Mouse (Mus musculus) induced T-regulatory cell, adult 2 months (primary cell): ENCODE measurements around the gene Nav1.

ENCODE experiments used
- DNase-seq: peaks from one replicate; pipeline ENCODE4 v3.0.0-alpha.2; 2012; ENCODE audit warnings: low read depth

Nav1 gene

GRCm38 (mm10) chr1:135615715-135616641 lies 8.9 kb upstream of the Nav1 start:
- DNase-seq: peak; percentile 35

- no peak for DNase-seq
Observed at GRCm38 (mm10) chr1:135609621-135610020, 2.5 kb upstream of the Nav1 start.

- no peak for DNase-seq
Observed at GRCm38 (mm10) chr1:135606355-135607015, 610 bp downstream of the Nav1 start.

GRCm38 (mm10) chr1:135605530-135605929 lies 1.6 kb downstream of the Nav1 start:
- DNase-seq: no peak

DNA sequence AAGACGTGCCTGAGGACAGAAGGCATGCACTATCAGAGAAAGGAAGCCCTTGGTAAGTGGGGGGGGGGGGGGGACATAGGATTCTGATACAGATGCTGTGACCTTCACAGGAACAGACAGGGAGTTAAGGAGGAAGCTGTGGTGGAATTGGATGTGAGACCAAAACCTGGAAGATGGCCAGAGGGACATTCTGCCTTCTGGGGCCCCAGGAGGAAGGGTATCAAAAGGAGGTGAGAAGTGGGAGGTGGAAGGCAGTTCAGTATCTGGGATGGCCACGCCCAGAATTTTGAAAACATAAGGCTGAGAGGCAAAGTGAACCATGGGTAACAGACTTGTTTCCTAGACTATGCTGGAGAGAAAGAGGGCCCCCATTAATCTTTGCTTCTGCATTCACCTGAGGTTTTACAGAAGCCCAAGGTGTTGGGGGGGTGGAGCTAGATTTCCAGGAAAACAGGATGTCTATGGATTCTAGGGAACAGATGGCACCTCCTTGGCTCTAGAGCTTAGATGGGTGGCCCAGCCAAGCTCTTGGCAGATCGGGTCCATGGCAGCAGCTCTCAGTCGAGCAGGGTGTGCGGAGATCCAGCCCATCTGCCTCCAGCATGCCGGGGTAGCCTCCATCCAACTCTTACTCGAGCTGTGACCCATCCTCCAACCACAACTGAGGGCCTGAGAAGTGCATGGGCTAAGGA lies 2.6 kb downstream of the Nav1 start:
- DNase-seq: no peak

DNA sequence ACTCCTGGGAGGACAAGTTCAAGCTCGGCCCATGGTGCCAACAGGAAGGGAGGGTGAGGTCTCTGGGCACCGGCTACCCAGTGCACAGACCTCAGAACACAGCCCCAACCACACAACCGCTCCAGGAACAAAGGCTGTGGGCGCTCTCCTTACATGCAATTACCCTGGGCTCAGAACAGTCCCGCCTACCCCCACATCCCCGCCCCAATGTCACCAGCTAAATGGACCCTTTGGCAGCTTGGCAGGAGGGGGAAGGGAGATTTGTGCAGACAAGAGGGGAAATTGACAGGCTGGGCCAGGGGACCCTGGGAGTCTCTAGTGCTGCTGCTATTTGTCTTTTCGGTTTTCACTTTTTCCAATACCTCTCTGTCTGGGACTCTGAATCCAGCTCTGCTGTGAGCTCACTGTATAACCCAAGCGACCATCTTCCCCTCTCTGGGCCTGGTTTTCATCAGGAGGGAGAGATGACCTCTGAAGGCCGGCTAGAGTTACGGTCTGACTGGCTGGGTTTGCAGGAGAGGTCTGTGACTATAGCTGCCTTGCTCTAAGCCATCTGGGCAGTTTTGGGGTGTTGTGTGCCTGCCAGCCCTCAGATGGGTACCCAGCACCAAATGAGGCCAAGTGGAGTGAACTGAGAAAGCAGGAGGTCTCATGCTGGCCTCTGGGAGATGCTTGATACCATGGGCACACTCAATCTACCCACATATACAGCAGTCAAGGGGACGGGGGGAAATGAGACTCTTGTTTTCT lies 3.8 kb downstream of the Nav1 start:
- DNase-seq: no peak

GRCm38 (mm10) chr1:135600023-135601005 lies 6.8 kb downstream of the Nav1 start:
- no peak for DNase-seq

DNA sequence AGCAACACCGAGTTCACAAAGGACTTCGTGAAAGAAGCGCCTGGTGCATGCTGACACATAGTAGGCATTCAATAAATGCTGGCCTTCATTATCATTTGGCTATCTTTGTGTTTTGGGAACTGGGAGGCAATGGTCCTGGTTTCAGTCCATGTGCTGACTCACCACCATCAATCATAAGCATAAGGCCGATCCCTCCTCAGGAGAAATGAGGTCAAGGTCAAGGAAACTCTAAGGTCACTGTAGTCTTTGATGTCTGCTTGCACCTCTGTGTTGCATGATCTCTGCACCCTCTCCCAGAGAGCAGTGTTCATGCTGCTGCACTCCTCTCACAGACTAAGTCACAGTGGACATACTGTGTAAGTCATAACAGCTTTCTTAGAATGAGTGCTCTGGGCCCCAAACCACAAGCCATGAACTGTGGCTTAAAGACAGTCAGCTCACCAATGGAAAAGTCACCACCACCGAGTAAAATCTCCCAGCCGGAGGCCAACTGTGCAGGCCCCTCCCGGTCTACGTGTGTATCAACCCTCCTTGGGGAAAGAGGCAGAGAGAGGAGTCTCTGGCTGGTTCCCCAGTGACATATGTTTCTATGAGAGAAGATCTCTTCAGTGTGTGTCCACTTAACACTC lies 8.7 kb downstream of the Nav1 start:
- DNase-seq: peak; percentile 28

DNA sequence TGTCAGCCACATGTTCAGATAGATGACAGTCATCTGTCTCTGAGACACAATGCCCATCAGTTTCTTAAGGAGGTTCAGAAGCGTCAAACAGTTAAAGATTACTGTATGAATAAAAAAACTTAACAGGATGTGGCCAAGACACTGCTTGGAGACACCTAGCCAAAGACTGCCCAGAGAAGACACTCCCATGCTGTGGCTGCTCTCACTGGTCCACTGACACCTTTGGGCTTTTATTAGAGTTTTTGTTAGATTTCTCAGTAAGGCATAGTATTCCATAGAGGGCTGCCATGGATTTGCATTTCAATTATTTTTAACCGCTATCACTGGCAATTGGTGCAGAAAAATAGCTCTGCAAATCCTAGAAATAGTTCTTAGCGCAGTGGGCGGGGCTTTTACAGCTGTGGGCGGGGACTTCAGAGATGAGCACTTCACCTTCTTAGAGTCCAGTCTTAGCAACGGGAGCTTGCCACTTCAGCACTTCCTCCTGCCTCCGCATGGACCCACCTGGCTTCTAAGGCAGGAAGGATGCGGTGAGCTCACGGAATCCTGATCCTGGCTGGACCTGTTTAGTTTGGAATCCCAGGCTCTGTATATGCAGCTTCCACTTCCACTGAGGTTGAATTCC lies 12.7 kb downstream of the Nav1 start:
- DNase-seq: peak; percentile 30

GRCm38 (mm10) chr1:135593560-135594278 lies 13.4 kb downstream of the Nav1 start:
- no peak for DNase-seq

- no peak for DNase-seq
Observed at GRCm38 (mm10) chr1:135590776-135591175, 16.3 kb downstream of the Nav1 start.

- no peak for DNase-seq
Observed at GRCm38 (mm10) chr1:135588973-135589372, 18.1 kb downstream of the Nav1 start.

- no peak for DNase-seq
Observed at GRCm38 (mm10) chr1:135586903-135587302, 20.2 kb downstream of the Nav1 start.

- peak; percentile 16 for DNase-seq
Observed at GRCm38 (mm10) chr1:135585573-135585972, 21.5 kb downstream of the Nav1 start.

DNA sequence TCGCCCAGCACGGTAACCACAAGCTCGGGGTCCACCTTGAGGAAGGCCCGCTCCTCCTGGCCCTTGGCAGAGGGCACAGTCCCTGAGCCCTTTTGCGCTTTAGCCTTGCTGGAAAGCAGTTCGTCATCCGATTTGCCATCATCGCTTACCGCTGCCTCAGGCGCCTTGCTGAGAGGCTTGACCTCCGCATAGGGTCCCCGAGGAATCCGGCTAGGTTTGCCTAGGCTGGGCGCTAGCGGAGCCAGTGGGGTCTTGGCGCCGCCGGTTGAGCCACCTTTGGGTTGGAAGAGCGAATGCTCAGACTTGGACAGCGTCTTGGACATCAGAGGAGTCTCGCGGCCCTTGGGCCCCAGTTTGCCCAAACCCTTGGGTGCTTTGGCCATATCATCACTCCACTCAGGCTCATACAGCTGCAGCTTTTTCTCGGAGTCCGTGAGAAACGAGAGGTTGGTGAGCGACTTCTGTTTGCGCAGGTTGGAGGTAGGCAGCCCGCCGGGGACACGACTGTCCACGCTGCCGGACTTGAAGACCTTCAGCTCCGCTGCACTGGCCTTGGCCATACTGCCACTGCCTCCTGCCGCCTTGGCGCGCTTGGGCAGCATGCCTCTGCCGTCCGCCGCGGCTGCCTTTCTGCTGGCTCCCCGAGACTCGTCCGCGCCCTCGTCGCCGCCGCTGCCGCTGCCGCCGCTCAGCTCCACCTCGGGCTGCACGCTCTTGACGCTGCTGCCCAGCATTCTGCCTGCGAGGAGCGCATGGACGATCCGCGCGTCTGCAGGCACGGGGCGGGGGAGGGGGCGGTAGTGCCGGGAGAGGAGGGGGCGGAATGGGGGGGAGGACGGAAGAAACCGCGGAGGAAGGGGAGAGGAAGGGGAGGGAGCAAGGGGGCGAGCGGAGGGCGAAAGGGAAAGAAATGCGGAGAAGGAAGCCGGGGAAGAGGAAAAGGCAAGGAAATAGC lies 22.2 kb downstream of the Nav1 start:
- DNase-seq: peak; percentile 24

DNA sequence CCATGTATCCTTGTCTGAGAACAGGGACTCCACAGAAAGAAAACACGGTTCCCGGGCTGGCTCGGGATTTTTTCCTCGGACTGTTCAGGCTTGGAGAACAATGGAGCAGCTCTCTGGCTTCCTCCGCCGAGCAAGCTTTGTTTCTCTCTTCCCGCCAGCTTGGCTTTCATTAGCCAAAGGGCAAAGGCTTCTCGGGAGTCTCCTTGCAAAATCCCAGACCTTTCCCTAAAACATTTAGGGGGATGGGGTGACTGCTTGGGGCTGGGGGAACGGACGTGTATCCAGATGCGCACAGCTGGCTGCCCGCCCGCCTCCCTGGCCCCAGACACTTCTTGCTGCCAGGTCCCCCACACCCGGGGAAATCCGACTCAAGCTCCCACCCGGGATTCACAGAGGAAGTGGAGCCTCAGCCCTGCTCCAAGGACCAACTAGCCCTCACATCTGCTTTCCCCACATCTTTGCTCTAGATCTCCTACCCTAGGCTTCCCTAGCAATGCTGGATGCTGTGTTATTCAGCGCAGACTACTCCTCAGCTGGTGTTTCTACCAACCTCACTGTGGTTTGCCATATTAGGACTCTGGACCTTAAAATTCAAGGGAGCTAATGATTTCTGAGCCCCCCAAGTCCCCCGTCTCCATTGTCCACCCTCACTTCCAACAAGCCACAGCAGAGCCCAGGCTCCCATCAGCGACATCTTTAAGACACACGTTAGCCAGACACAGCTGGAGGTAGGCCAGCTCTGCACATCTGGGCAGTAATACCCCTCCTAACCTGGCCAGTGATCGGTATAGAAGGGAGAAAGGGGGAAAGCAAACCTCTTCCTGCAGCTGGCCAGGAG lies 23.2 kb downstream of the Nav1 start:
- DNase-seq: no peak

GRCm38 (mm10) chr1:135583081-135583677 lies 23.9 kb downstream of the Nav1 start:
- DNase-seq: no peak
